In genomic region chr4:155734951-155735702, GRCm38 (mm10) we compare ENCODE assay signal across 8 mouse cellular contexts. TPM values are rescaled to one million over a fixed set of nuclear protein-coding genes. Genes with fewer than 3 reads are reported as not detected.
DNase-seq lines count a peak whose midpoint lies in the region; ATAC-seq and TF ChIP-seq lines count a peak whose summit lies in the region.

No protein-coding gene starts in this region.

- WGBS in embryonic facial prominence, embryonic 10.5 days: 1% methylated on average over 69 of the region's 79 CpGs
- under 1% methylated on average over 70 of the region's 79 CpGs for WGBS in heart, embryonic 14.5 days
- 2% methylated on average over 62 of the region's 79 CpGs for WGBS in kidney, postnatal 0 days
- WGBS in lung, embryonic 16.5 days: under 1% methylated on average over 61 of the region's 79 CpGs

- peaks cover 66% of the 10 kb centered on the region for H3K36me3 ChIP-seq in embryonic facial prominence, embryonic 10.5 days (replicated peaks)
- H3K36me3 ChIP-seq in heart, embryonic 14.5 days (ENCODE audit: control insufficient read depth, insufficient read depth, low read length): peaks cover 37% of the 10 kb centered on the region
- H3K36me3 ChIP-seq in kidney, postnatal 0 days (ENCODE audit: insufficient read depth, low read length): peaks cover 8% of the 10 kb centered on the region; the same call in 1 of the 2 replicates
- peaks cover 5% of the 10 kb centered on the region; the same call in 1 of the 2 replicates for H3K36me3 ChIP-seq in lung, embryonic 16.5 days (ENCODE audit: control insufficient read depth, insufficient read depth, low read length)

- no peaks in the 10 kb centered on the region for H3K27me3 ChIP-seq in embryonic facial prominence, embryonic 10.5 days (replicated peaks; ENCODE audit: low read depth, poor library complexity, severe bottlenecking)
- no peaks in the 10 kb centered on the region for H3K27me3 ChIP-seq in heart, embryonic 14.5 days (ENCODE audit: control insufficient read depth, insufficient read depth, low read length)
- H3K27me3 ChIP-seq in kidney, postnatal 0 days (ENCODE audit: insufficient read depth, low read length): no peaks in the 10 kb centered on the region
- H3K27me3 ChIP-seq in lung, embryonic 16.5 days (ENCODE audit: control insufficient read depth, insufficient read depth, low read depth, low read length): no peaks in the 10 kb centered on the region

- peak overlapping the region; percentile 85 for H3K4me3 ChIP-seq in embryonic facial prominence, embryonic 10.5 days
- H3K4me3 ChIP-seq in heart, embryonic 14.5 days (ENCODE audit: control insufficient read depth in 1 of 2, insufficient read depth in 1 of 2, low read depth in 1 of 2, low read length in 2 of 2): peak overlapping the region; percentile 70 to 83
- peak overlapping the region; percentile 84 for H3K4me3 ChIP-seq in kidney, postnatal 0 days (replicated peaks; ENCODE audit: low read depth, low read length)
- peak overlapping the region; percentile 80 for H3K4me3 ChIP-seq in lung, embryonic 16.5 days (ENCODE audit: low read length)

- peak overlapping the region; percentile 94 for H3K27ac ChIP-seq in embryonic facial prominence, embryonic 10.5 days (replicated peaks)
- peak overlapping the region; percentile 20 to 76; a peak in 2 of 4 replicates for H3K27ac ChIP-seq in heart, embryonic 14.5 days (replicated peaks in 1 of 2; ENCODE audit: control insufficient read depth in 1 of 2, insufficient read depth in 1 of 2, low read depth in 2 of 2, low read length in 2 of 2)
- H3K27ac ChIP-seq in kidney, postnatal 0 days: peak overlapping the region; percentile 89
- H3K27ac ChIP-seq in lung, embryonic 16.5 days (ENCODE audit: low read length): no peak overlapping the region; the same call in none of the 2 replicates

- ATAC-seq in CD4-positive, CD25-positive, alpha-beta regulatory T cell, adult 4 months: peak; percentile 27
- peak; percentile 70 for ATAC-seq in heart, embryonic 14.5 days (ENCODE audit: insufficient number of reproducible peaks, insufficient read depth, low FRiP score, low read depth)
- peak; percentile 61 for ATAC-seq in kidney, postnatal 0 days (replicated peaks; ENCODE audit: low FRiP score, low read depth)
- peak; percentile 82 for ATAC-seq in lung, embryonic 16.5 days (ENCODE audit: low read depth)

- H3K4me2 ChIP-seq in heart, embryonic 14.5 days (ENCODE audit: low read length): peak overlapping the region; percentile 93
- peak overlapping the region; percentile 87 for H3K4me2 ChIP-seq in kidney, postnatal 0 days (ENCODE audit: low read length)
- peak overlapping the region; percentile 83 for H3K4me2 ChIP-seq in lung, embryonic 16.5 days (ENCODE audit: low read depth, low read length)

- peak overlapping the region; percentile 85 for H3K9ac ChIP-seq in heart, embryonic 14.5 days (ENCODE audit: low read length)
- peak overlapping the region; percentile 84 for H3K9ac ChIP-seq in kidney, postnatal 0 days (ENCODE audit: low read depth, low read length)
- H3K9ac ChIP-seq in lung, embryonic 16.5 days (ENCODE audit: low read length): peak overlapping the region; percentile 80

- H3K9me3 ChIP-seq in embryonic facial prominence, embryonic 10.5 days: no peaks in the 10 kb centered on the region
- H3K9me3 ChIP-seq in heart, embryonic 14.5 days (ENCODE audit: control insufficient read depth, low read length): no peaks in the 10 kb centered on the region
- no peaks in the 10 kb centered on the region for H3K9me3 ChIP-seq in kidney, postnatal 0 days (replicated peaks; ENCODE audit: low read length)
- no peaks in the 10 kb centered on the region for H3K9me3 ChIP-seq in lung, embryonic 16.5 days (ENCODE audit: control insufficient read depth, low read length)

- H3K4me1 ChIP-seq in embryonic facial prominence, embryonic 10.5 days: peaks cover 43% of the 10 kb centered on the region
- peaks cover 4 to 7% of the 10 kb centered on the region in 2 experiments; a peak in 3 of 4 replicates for H3K4me1 ChIP-seq in heart, embryonic 14.5 days (ENCODE audit: control insufficient read depth in 2 of 2, insufficient read depth in 2 of 2, low read length in 2 of 2)
- H3K4me1 ChIP-seq in kidney, postnatal 0 days (replicated peaks; ENCODE audit: insufficient read depth, low read length): peaks cover 6% of the 10 kb centered on the region; the same call in 1 of the 2 replicates
- peaks cover 11% of the 10 kb centered on the region for H3K4me1 ChIP-seq in lung, embryonic 16.5 days (replicated peaks; ENCODE audit: control insufficient read depth, insufficient read depth, low read length)

- TF ChIP-seq CTCF in kidney, postnatal 0 days (IDR thresholded peaks at IDR 0.05; ENCODE audit: low read depth): no peak

- DNase-seq in adrenal gland, adult 2 months: peak; percentile 55
- no peak for DNase-seq in embryonic facial prominence, embryonic 10.5 days (ENCODE audit: low spot score)
- DNase-seq in kidney, postnatal 0 days (ENCODE audit: low spot score): peak; percentile 53
- DNase-seq in retina, embryonic 14.5 days (ENCODE audit: low spot score): peak; percentile 64
- DNase-seq in urinary bladder, postnatal 36 days (ENCODE audit: low spot score in 2 of 2): peak; percentile 11 to 25

RNA-seq across cellular contexts. Expression of gene Tmem240, which starts 0.5 kb away (rescaled TPM):
- under 1 TPM in 1 of 2 experiments, not detected in 1; 0.24 TPM for polyA plus RNA-seq in CD4-positive, CD25-positive, alpha-beta regulatory T cell, adult 4 months (2017; shearing (Covaris generic))
- under 1 TPM; 0.55 to 0.73 TPM for total RNA-seq in adrenal gland, adult 2 months (2021)
- polyA plus RNA-seq in adrenal gland, adult 2 months (2012; rRNA removed): 2.0 and 3.1 TPM in 2 replicates
- 0.53 and 0.79 TPM in 2 replicates for polyA plus RNA-seq in embryonic facial prominence, embryonic 10.5 days (2016; fragmentation: Nextera tagmentation; extraction: Ambion mirVana)
- polyA plus RNA-seq in heart, embryonic 14.5 days (2014; fragmentation: Nextera tagmentation; extraction: Ambion mirVana): 0.23 and 0.28 TPM in 2 replicates
- 0.47 and 0.68 TPM in 2 replicates for polyA plus RNA-seq in kidney, postnatal 0 days (2015; fragmentation: Nextera tagmentation; extraction: Ambion mirVana)
- 0.15 and 0.29 TPM in 2 replicates for polyA plus RNA-seq in lung, embryonic 16.5 days (2015; fragmentation: Nextera tagmentation; extraction: Ambion mirVana)

RNA-seq across cellular contexts. Expression of gene Atad3a, which starts 25.8 kb away (rescaled TPM):
- 10 to 100 TPM; 22.9 to 32.9 TPM for polyA plus RNA-seq in CD4-positive, CD25-positive, alpha-beta regulatory T cell, adult 4 months (2017; shearing (Covaris generic))
- total RNA-seq in adrenal gland, adult 2 months (2021): 10 to 100 TPM; 71.4 to 90.7 TPM
- polyA plus RNA-seq in adrenal gland, adult 2 months (2012; rRNA removed): 226 and 242 TPM in 2 replicates
- polyA plus RNA-seq in embryonic facial prominence, embryonic 10.5 days (2016; fragmentation: Nextera tagmentation; extraction: Ambion mirVana): 132 and 137 TPM in 2 replicates
- polyA plus RNA-seq in heart, embryonic 14.5 days (2014; fragmentation: Nextera tagmentation; extraction: Ambion mirVana): 89.0 and 95.2 TPM in 2 replicates
- polyA plus RNA-seq in kidney, postnatal 0 days (2015; fragmentation: Nextera tagmentation; extraction: Ambion mirVana): 92.1 and 92.2 TPM in 2 replicates
- polyA plus RNA-seq in lung, embryonic 16.5 days (2015; fragmentation: Nextera tagmentation; extraction: Ambion mirVana): 68.4 and 73.3 TPM in 2 replicates

RNA-seq across cellular contexts. Expression of gene Ssu72, which starts 30.5 kb away (rescaled TPM):
- polyA plus RNA-seq in CD4-positive, CD25-positive, alpha-beta regulatory T cell, adult 4 months (2017; shearing (Covaris generic)): 100 to 1,000 TPM; 153 to 164 TPM
- total RNA-seq in adrenal gland, adult 2 months (2021): 100 to 1,000 TPM; 104 to 143 TPM
- 178 and 190 TPM in 2 replicates for polyA plus RNA-seq in adrenal gland, adult 2 months (2012; rRNA removed)
- polyA plus RNA-seq in embryonic facial prominence, embryonic 10.5 days (2016; fragmentation: Nextera tagmentation; extraction: Ambion mirVana): 158 and 167 TPM in 2 replicates
- polyA plus RNA-seq in heart, embryonic 14.5 days (2014; fragmentation: Nextera tagmentation; extraction: Ambion mirVana): 113 and 115 TPM in 2 replicates
- polyA plus RNA-seq in kidney, postnatal 0 days (2015; fragmentation: Nextera tagmentation; extraction: Ambion mirVana): 151 and 159 TPM in 2 replicates
- polyA plus RNA-seq in lung, embryonic 16.5 days (2015; fragmentation: Nextera tagmentation; extraction: Ambion mirVana): 139 and 148 TPM in 2 replicates

RNA-seq across cellular contexts. Expression of gene Vwa1, which starts 39.4 kb away (rescaled TPM):
- under 1 TPM in 1 of 2 experiments, not detected in 1; 0.23 TPM for polyA plus RNA-seq in CD4-positive, CD25-positive, alpha-beta regulatory T cell, adult 4 months (2017; shearing (Covaris generic))
- total RNA-seq in adrenal gland, adult 2 months (2021): 1 to 10 TPM; 2.5 to 4.8 TPM
- 9.4 and 12.0 TPM in 2 replicates for polyA plus RNA-seq in adrenal gland, adult 2 months (2012; rRNA removed)
- polyA plus RNA-seq in embryonic facial prominence, embryonic 10.5 days (2016; fragmentation: Nextera tagmentation; extraction: Ambion mirVana): 8.6 and 9.3 TPM in 2 replicates
- 4.5 and 4.9 TPM in 2 replicates for polyA plus RNA-seq in heart, embryonic 14.5 days (2014; fragmentation: Nextera tagmentation; extraction: Ambion mirVana)
- polyA plus RNA-seq in kidney, postnatal 0 days (2015; fragmentation: Nextera tagmentation; extraction: Ambion mirVana): 14.8 and 16.4 TPM in 2 replicates
- 7.5 and 8.6 TPM in 2 replicates for polyA plus RNA-seq in lung, embryonic 16.5 days (2015; fragmentation: Nextera tagmentation; extraction: Ambion mirVana)

RNA-seq across cellular contexts. Expression of gene Fndc10, which starts 41.0 kb away (rescaled TPM):
- 1 to 10 TPM in 1 of 2 experiments, under 1 TPM in 1; 0.59 to 1.4 TPM for polyA plus RNA-seq in CD4-positive, CD25-positive, alpha-beta regulatory T cell, adult 4 months (2017; shearing (Covaris generic))
- total RNA-seq in adrenal gland, adult 2 months (2021): 10 to 100 TPM; 42.6 to 65.1 TPM
- 247 and 266 TPM in 2 replicates for polyA plus RNA-seq in adrenal gland, adult 2 months (2012; rRNA removed)
- polyA plus RNA-seq in embryonic facial prominence, embryonic 10.5 days (2016; fragmentation: Nextera tagmentation; extraction: Ambion mirVana): 1.5 and 1.8 TPM in 2 replicates
- polyA plus RNA-seq in heart, embryonic 14.5 days (2014; fragmentation: Nextera tagmentation; extraction: Ambion mirVana): 1.9 and 2.4 TPM in 2 replicates
- 9.1 and 12.1 TPM in 2 replicates for polyA plus RNA-seq in kidney, postnatal 0 days (2015; fragmentation: Nextera tagmentation; extraction: Ambion mirVana)
- 1.3 and 1.4 TPM in 2 replicates for polyA plus RNA-seq in lung, embryonic 16.5 days (2015; fragmentation: Nextera tagmentation; extraction: Ambion mirVana)

Comparison
In these comparisons a context has a peak if more than half of its experiments do, and no peak if none do; other contexts are left out.
1. ATAC-seq: peak in every context shown above with its lines; median percentile 82 in lung, embryonic 16.5 days; 70 in heart, embryonic 14.5 days; 61 in kidney, postnatal 0 days; 27 in CD4-positive, CD25-positive, alpha-beta regulatory T cell, adult 4 months.